Mouse (Mus musculus): Measurements from ENCODE around the gene Rnft1.

GRCm38 (mm10) chr11:86540476-86540845 lies 56.0 kb downstream of the Rnft1 start:
- TF ChIP-seq CTCF (IDR thresholded peaks at IDR 0.05) (no peak), EP300 (IDR thresholded peaks at IDR 0.05) (no peak)
